Mouse (Mus musculus) brain, embryonic 18.5 days (tissue): ENCODE measurements around the gene Sqor.

Experiments
- DNase-seq: peaks from one replicate; pipeline ENCODE4 v3.0.0-alpha.2; 2012; ENCODE audit warnings: low read depth, low spot score

The Sqor gene

DNA sequence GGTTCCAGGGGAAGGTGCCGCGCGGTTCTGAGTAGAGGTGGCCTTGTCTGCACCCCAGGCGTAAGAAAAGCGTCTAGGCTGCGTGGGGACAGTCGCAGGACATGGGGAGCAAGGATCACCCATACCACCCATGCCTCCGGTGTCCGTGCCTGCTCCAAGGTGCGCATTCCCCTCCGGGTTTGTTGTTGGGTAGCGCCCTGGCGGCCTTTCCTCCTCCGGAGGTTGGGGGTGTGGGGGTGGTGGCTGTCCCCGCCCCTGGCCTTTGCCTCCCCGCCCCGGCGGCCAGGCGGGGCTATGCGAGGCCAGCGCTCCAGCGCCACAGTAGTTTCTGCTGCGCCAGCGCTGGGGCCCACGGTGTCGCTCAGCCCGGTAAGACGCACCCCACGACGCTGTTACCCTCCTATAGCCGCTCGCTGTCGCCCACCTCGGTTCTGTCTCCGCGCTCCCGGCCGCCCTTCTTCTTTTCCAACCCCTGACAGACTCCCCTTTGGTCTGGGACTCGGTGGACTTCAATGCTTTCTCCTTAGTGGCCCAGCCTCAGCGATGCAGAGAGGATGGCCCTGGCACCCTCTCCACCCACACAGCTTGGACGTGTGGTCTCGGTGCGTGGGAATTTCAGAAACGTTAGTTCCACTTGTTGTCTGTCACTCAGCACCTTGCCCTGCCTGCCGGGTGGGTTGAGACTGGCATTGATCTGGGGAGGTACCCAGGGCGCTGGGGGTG, at the start of gene Sqor:
Gene Sqor (plus strand): TSS at position 167 of the 723 bp plus-strand sequence.
- DNase-seq: no peak

DNA sequence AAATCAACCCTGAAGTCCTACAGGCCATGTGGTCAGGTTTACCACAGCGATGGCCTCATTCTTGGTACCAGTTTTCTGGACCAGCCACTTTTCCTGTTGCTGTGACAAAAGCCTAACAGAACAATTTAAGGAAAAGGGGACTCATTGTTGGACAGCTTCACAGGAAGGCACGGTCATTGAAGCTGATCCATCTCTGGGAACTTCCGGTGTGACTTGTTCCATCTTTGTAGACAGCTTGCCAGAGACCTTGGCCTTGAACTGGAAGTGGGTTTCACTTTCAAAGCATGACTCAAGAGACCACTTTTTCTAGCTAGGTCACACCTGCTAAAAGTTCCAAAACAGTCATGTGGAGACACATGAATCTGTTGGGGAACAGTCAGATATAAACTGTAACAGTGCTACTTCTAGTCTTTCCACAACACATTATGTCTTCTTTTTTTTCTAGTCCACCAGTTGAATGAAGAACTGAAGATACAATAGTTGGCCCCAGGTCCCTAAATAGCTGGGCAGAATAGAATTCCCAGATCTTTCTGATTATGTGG, 48.7 kb upstream of the Sqor start:
- DNase-seq: no peak

DNA sequence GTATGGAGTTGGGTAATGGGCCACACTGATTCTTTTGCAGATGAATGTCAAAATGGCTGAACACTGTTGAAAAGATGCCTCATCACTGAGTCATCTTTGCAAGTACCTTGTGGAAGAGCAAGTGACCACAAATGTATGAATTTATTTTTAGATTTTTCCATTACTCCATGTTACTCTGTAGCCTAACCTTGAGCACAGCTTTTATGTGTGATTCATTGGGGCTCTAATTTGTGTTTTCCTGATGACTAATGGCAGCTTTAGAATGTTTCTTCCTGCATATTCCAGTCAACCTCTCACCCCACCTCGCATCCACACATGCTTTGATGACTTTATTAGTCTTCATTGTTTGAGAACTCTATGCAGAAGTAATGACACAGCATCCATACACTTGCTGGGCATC, 45.8 kb upstream of the Sqor start:
- no peak for DNase-seq

DNA sequence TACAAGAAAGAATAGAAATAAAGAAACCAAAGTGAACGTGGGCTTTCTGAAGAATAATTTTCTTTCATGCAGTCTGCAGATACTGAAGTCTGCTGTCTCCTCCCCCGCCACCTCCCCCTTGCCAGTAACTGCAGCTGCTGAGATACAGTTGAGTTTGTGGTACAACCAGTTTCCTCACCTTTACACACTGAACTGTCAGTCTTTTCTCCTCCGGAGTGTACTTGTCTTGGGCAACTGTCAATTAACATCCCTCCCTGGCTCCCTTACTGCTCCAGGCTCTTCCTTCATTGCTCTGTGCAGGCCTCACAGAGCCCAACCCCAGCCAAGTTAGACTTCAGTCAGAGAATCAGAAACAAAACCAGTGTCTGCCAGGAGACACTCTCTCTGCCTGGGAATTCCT, 44.5 kb upstream of the Sqor start:
- no peak for DNase-seq

DNA sequence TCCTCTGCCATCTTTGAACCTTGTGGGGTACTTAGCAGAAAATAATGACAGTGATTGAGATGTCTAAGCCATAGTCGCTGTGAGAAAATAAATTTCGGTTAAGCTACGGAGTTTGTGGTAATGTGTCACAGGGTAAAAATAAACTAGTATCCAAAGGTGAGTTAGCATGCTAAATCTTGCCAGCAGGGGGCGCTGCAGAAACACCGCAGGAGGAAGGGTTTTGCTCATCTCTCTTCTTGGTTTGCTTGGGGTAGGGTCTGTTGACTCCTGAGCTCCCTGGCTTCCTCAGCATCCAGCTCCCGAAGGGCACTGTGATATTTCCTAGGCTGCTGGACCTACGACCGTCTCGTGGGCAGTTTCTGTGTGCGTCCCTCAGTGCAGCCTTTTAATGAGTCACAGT, 39.4 kb upstream of the Sqor start:
- no peak for DNase-seq

DNA sequence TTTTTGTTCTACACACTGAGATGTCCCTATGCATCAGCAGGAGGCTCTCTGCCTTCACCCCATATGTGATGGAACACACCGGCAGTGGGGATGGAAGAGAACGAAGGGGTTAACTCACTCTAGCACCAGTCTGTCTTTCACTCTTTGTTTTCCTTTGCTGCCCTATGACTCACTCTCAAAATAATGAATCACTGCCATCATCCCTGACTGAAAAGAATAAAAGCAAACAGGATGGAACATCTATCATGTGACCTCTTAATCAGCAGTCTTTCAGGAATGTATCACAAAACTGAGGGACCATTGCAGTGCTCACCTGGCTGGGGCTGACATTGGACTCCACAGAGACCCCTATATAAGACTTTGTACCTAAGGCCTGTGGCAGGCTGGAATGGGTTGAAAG, 33.6 kb upstream of the Sqor start:
- DNase-seq: no peak

DNA sequence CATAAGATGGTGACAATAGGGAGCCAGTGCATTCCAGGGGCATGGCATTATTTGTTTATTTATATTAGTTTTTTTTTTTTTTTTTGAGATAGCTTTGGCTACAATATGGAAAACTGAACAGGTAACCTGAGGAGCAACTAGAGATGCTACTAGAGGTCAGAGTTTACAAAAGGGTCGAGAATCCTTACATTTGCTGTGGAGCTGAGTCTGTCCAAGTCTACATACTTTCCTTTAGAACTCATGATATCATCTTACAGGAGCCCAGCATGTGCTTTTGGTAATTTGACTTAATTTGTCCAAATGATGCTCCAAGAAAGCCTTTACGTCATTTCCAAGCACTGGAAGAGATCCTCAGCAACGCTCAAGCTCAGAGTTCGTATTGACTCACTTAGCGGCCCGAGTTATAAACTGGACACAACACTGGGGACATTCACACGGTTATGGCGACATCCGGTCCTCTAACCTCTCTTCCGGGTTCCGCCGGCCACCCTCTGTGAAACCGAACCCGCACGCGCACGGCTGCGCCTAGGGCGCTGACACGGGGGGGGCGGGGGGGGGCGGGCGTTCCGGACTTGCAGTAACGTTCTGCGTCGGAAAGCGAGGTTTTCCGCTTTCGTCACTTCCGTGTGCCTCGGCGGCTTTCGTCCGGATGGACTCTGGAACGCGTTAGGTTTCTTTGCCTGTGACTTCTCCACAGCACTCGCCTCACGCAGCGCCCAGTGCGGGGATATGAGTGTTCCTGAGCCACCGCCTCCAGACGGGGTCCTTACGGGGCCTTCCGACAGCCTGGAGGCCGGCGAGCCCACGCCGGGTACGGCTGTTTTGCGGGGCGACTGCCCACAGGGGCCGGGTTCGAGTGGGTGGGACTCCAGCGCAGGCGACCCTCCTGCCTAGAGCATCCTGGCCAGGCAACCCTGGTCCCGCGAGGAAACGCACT, 26.9 kb upstream of the Sqor start, which contains the start of gene Bloc1s6:
Gene Bloc1s6 (plus strand): TSS at position 610 of the 937 bp plus-strand sequence.
- peak; percentile 90 for DNase-seq

DNA sequence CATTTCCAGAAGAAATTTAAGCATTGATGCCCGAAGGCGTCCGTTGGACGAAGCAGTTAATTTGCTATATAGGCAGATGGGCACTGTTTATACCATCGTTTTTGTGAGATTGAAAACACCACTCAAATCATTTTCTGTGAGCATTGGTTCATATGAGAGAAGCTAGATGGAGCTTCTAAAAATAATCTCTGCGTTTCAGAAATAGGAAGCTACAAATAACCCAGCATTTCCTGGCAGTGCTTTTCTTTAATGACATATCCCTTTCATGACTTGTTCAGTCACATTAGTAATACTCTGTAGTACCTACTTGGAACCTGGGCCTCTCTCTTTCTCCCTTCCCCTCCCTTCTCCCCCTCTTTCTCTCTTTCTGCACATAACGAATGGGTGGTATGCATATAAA, 26.0 kb upstream of the Sqor start:
- DNase-seq: no peak

DNA sequence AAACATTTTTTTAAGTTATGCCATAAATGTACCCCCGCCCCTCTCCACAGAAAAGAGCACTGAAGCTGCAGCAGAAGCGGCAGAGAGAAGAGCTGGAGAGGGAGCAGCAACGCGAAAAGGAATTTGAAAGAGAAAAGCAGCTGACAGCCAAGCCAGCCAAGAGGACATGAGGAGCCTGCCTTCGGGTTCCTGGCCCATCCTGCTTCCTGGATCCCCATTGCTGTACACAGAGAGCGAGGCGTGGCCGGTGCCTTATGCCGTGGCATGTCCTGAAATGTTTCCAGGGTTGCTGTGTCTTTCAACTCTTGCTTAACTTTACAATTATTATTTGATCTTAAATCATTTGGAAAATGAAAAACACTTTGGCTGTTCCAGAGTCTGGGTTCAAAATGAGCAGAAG, 18.6 kb upstream of the Sqor start:
- DNase-seq: no peak

DNA sequence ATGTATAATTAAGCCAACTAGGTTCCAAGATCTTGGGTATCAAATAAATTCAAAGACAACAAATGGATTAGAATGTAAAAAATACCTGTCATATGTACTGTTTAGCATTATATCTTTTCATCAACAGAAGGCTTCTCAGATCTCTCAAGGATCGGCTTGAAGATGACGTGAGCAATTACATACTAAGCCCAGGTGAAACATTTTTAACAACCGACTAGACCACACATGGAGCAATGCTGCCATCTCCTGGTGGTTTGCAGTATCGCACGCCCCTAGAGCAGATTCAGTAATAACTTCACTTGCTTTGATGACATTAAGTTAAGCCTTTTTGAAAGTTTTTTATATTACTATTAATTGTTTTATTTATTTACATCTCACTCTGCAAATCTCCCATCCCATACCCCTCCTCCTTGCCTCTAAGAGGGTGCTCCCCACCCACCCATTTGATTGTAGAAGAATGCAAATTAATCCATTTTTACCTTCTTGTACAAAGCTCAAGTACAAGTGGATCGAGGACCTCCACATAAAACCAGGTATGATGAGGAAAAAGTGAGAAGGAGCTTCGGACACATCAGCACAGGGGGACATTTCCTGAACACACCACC, 11.2 kb upstream of the Sqor start:
- peak; percentile 46 for DNase-seq

DNA sequence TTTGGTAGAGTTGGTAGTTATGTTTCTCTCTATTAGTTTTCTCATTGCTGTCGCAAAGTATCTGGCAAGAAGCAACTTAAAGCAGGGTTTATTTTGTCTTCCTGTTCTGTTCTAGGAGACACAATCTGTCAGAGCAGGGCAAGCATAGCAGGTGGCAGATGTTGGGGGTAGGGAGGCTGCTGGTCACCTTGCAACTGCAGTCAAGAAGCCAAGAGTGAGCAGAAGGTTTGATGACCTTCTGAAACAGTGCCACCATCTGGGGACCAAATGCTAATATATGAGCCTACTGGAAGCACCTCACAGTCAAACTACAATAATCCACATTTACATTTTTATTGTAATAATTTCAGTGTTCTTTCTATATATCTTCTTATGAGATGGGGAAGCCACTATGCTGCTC, 5.2 kb upstream of the Sqor start:
- no peak for DNase-seq

DNA sequence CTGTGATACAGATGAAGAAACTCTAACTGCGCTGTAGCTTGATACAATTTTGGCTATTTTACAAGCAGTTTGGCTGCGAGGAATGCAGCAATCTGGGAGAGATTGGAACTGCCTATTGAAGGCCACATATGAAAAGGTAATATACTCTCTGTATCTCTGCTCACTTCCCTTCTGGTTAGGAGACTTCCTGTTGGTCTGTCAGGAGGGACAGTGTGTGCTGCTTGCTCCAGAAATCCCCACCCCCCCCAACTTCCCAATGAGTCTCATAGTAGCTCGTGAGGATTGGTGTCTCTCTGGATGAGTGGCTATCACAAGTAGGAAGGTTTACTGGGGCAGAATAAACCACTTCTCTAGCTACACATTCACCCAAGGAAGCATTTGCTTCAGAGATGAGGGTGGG, 2.0 kb upstream of the Sqor start:
- DNase-seq: no peak

DNA sequence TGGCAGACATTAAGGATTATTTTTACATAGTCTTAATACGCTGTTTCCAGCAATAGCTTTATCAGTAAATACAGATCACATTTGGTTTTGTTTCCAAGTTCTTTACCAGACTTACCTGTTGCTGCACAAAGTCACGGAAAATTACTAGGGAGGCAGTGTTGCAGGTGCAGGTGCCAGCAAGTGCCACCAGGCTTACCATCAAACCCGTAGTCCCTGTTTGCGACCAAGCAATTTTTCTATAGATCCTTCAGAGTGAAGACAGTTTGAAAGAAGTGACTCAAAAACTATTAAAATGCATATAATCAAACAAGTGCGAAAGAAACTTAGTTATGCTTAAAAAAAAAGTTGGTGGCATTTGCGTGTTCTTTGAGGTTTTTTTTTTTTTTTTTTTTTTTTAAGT, 511 bp upstream of the Sqor start:
- no peak for DNase-seq

DNA sequence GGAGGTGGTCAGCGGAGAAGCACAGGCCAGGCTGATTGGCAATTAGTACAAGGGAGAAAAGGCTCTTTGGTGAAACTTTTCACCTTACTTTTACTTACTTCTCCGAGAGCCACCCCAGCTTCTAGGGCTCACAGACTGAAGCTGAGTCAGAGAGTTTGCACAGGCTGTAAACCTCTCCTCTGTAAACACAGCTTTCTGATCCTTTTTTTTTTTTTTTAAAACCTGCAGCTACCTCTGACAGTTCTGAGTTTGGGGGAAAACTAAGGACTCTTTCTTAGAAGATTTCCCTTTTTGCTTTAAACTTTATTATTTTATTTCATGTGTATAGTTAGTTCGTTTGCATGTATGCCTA, 733 bp downstream of the Sqor start:
- DNase-seq: no peak

DNA sequence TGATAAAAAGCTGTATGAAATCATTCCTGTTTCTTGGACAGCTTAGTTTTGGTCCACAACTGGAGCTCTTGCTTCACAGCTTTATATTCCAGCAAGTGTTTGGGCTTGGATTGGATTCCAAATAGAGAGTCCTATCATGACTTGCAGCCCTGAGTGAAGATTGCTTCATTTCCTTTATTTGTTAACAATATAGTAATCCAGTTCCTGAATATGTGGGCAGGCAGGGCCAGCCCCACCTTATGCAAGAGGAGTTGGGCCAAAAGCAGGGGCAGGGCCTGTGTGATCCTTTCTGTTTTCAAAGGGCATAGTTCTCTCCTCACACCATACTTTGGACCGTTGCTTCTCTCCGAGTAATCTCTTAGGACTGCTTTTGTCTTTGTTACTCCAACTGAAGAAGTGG, 6.0 kb downstream of the Sqor start:
- DNase-seq: no peak

DNA sequence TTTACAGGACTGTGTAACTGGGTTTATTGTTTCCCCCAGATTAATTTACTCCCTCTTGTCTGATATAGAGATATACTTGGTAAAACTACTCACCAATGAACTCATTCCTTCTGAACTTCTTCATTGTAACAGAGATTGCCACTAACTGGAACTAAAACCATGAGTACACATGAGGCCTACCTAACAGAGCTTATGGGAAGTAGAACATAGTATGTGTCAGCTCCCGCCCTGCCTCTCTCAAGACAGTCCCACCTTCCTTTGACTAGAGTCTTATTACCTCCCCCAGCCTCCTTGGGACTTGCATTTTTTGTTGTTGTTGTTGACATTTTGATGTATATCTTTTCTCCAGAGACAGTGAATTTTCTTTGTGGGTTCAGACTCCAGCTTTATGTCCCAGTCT, 7.9 kb downstream of the Sqor start:
- no peak for DNase-seq

DNA sequence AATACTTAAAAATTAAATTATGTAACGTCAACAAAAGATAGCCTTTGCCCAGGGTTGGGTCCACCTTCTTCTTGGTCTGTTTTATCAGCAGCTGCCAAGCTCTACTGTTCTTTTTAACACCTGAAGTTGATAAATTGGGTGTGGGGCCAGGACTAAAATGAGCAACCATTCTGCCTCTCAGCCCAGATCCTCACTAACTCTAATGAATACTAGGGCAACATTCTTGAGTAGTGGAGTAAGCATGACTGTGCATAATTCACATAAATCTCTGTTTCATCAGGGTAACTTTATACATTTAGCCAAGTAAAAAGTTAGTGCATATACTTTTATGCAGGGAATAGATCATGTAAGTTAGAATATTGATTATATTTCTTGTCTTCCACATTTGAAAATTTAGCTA, 10.5 kb downstream of the Sqor start:
- no peak for DNase-seq

DNA sequence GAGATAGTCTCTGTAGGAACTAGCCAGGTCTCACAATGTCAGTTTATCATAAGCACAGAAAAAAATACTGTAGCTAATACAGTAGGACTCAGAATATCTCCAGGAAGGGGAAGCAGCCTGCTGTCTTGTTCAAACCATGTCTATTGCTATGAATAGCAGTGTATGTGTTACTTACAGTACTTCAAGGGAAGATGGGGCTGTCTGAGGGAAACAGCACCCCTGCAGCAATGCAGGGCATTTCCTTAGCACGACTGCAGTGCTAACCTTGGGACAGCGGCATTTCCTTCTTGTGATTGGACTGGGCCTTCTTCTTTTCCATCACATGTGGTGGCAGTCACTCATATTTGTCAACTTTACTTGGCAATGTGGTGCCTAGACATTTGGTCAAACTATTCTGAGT, 11.8 kb downstream of the Sqor start:
- DNase-seq: no peak

DNA sequence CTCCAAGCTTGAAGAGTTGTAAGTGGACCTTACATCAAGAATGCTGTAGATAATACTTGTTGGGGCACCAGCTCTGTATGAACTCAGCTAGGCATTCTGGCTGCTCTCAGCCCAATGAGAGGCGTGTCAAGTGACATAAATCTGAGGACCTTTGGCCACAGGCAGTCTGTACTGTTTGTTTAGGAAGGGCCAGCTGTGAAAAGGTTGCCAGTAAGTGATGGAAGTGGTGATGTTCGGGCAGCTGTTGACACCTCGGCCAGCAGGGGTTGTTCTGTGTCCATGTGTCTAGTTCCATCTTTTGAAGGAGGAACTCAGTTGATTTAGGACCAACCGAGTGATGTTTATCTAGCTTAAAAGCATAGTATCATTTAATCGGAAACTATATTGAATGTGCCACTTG, 14.9 kb downstream of the Sqor start:
- no peak for DNase-seq

DNA sequence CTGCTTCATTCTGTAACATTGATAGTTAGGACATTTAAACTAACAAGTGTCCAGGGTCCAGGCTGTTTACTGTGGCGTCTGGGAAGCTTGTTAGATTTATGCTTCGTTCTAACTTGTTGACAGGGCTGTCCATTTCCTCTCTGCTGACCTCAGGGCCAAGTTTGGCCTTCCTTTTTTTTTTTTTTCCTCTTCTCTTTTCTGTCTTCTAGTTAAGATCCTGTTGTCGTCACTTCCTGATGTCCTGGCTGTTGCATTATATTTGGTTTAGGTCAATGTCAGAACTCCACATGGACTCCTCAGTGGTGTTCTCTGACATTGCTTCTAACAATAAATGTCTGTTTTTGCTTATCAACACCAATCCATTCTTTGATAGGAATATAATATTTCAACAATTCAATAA, 15.4 kb downstream of the Sqor start:
- no peak for DNase-seq

DNA sequence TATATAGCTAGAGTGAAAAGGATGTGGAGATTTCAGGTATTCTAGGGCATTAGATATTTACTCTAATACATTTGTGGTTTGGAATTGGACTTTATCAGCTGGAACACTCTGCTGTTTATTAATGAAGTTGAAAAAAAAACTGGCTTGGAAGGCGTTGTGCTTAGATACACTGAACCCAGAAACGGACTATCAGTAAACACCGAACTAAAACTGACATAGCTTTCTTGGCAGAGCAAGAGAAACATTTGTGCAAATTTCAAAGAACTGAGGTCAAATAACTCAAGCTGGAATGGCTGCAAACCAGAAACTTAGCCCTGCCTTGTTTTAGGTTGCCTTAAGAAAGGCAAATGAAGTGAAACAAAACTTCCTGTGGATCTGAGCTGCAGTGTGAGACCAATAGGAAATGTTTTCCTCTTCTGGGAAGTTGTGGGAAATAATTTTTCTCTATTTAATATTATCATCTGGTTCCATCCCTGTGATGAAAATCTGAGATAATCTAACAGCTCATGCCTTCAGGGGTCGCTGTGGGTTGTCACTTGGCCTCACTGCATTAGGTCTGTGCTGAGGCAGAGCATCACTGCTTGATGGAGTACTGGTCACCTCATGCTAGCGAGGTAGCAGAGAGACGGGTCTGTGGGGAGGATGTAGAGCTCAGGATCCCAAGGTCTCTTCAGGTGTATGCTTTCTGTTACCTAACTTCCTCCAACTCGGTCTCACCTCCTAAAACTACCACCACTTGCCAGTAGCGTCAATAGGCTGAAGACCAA, 16.7 kb downstream of the Sqor start:
- no peak for DNase-seq

DNA sequence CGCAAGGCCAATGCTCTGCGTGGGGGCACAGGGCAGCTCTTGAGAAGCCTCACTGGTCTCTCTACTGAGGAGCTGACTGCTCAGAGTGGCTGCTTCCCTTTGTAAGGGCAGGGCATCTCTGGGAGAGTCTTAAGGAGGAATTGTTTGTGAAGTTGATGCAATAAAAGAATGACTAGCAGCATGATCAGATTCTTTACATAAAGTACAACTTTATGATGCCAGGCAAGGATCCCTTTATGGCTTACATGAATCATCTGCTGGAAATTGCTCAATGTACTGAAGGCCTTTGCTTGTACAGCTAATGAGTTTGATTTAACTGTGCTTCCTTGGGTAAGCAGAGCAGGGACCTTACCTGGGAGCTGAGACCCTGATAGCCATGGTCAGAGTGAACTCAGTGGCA, 18.7 kb downstream of the Sqor start:
- no peak for DNase-seq
